Mouse (Mus musculus) limb, embryonic 12.5 days (tissue): ENCODE results near the gene Slc45a2. TPM values are rescaled to one million over a fixed set of nuclear protein-coding genes. Genes with fewer than 3 reads are reported as not detected.
A peak's percentile ranks its signal among the peaks of the same experiment; 100 is the strongest.

ENCODE experiments used
- ATAC-seq: fragments of 200-750 bp; cut with Nextera tagmentation; 2 replicates; pipeline ENCODE4 v1.8.0; 2017; ENCODE audit warnings: low read depth, moderate TSS enrichment; ENCODE audit not compliant: insufficient number of reproducible peaks, insufficient read depth, low FRiP score, low TSS enrichment
- H3K27ac ChIP-seq: fragments of 300-500 bp; sonication (generic); 2 replicates; pipeline ENCODE4 v1.5.1; 2016; ENCODE audit warnings: mild to moderate bottlenecking, moderate library complexity
- H3K27me3 ChIP-seq: fragments of 300-500 bp; sonication (generic); 2 replicates; pipeline ENCODE4 v1.6.1; 2016; ENCODE audit warnings: mild to moderate bottlenecking, moderate library complexity
- H3K36me3 ChIP-seq: fragments of 300-500 bp; sonication (generic); 2 replicates; pipeline ENCODE4 v1.6.1; 2016; ENCODE audit warnings: mild to moderate bottlenecking, moderate library complexity
- H3K4me1 ChIP-seq: fragments of 300-500 bp; sonication (generic); replicated peaks from 2 replicates; pipeline ENCODE4 v1.6.1; 2016
- H3K4me2 ChIP-seq: fragments of 300-500 bp; sonication (generic); 2 replicates; pipeline ENCODE4 v1.6.1; 2016; ENCODE audit warnings: mild to moderate bottlenecking, moderate library complexity
- H3K4me3 ChIP-seq: fragments of 300-500 bp; sonication (generic); replicated peaks from 2 replicates; pipeline ENCODE4 v1.5.1; 2016; ENCODE audit warnings: mild to moderate bottlenecking
- H3K9ac ChIP-seq: fragments of 300-500 bp; sonication (generic); replicated peaks from 2 replicates; pipeline ENCODE4 v1.6.1; 2016; ENCODE audit warnings: mild to moderate bottlenecking, moderate library complexity
- H3K9me3 ChIP-seq: fragments of 300-500 bp; sonication (generic); 2 replicates; pipeline ENCODE4 v1.6.1; 2016; ENCODE audit warnings: mild to moderate bottlenecking, moderate library complexity
- WGBS: fragments of 180-500 bp; shearing (Covaris S2); methylation state at CpG from one replicate; pipeline ENCODE4 v1.1.7; 2016; 5-methylcytosine and 5-hydroxymethylcytosine counted together
- polyA plus RNA-seq: library from polyadenylated mRNA; unstranded; fragments of >200 nt; fragmentation: Nextera tagmentation; extraction: Ambion mirVana; gene quantifications from 2 replicates; pipeline ENCODE4 v1.2.1, GENCODE M21; 2016

Gene Slc45a2
- polyA plus RNA-seq, result 0.09 and 0.15 TPM in 2 replicates

- Histone ChIP-seq H3K4me2 (no peak within 1 kb of the TSS), H3K27me3 (no peaks in the 10 kb centered on the region), H3K9me3 (no peaks in the 10 kb centered on the region), H3K27ac (no peak within 1 kb of the TSS), H3K36me3 (peaks cover 7% of the 10 kb centered on the region; the same call in 1 of the 2 replicates), H3K4me3 (no peak within 1 kb of the TSS), H3K4me1 (no peaks in the 10 kb centered on the region), H3K9ac (no peak within 1 kb of the TSS)
- 55% methylated on average over 7 of the region's 7 CpGs for WGBS
- no peak for ATAC-seq
These were observed at the start of gene Slc45a2 for GRCm38 (mm10) chr15:11000421-11000820. Gene Slc45a2, plus strand, starts transcription at chr15:11000721.

- H3K27ac ChIP-seq, result no peak within 1 kb of the TSS; the same call in 1 of the 2 replicates
- H3K4me3 ChIP-seq, result no peak within 1 kb of the TSS
- H3K4me1 ChIP-seq, result 0 out of 2 replicates have a peak, but pooled peaks cover 4% of the 10 kb centered on the region
- no peak within 1 kb of the TSS for H3K9ac ChIP-seq
- no peaks in the 10 kb centered on the region for H3K27me3 ChIP-seq
- ATAC-seq, result peak; percentile 56; the same call in 1 of the 2 replicates
- WGBS, result 61% methylated on average over 23 of the region's 23 CpGs
- H3K9me3 ChIP-seq, result no peaks in the 10 kb centered on the region
- H3K36me3 ChIP-seq, result no peaks in the 10 kb centered on the region
- H3K4me2 ChIP-seq, result peak within 1 kb of the TSS; percentile 11; the same call in 1 of the 2 replicates
These were observed 48.4 kb upstream of the Slc45a2 start, which contains the start of gene C1qtnf3 for GRCm38 (mm10) chr15:10951951-10952759. Gene C1qtnf3, plus strand, starts transcription at chr15:10952332.

GRCm38 (mm10) chr15:10952760-10953305 lies 47.7 kb upstream of the Slc45a2 start:
- Histone ChIP-seq H3K9me3 (no peaks in the 10 kb centered on the region), H3K4me3 (no peak overlapping the region), H3K4me2 (peak overlapping the region; percentile 11; the same call in 1 of the 2 replicates), H3K27ac (no peak overlapping the region), H3K36me3 (no peaks in the 10 kb centered on the region), H3K27me3 (no peaks in the 10 kb centered on the region), H3K9ac (no peak overlapping the region), H3K4me1 (0 out of 2 replicates have a peak, but pooled peaks cover 4% of the 10 kb centered on the region)
- WGBS, result 64% methylated on average over 4 of the region's 4 CpGs
- ATAC-seq, result no peak

- no peaks in the 10 kb centered on the region for H3K9me3 ChIP-seq
- H3K36me3 ChIP-seq, result no peaks in the 10 kb centered on the region
- 0 out of 2 replicates have a peak, but pooled peaks cover 4% of the 10 kb centered on the region for H3K4me1 ChIP-seq
- H3K4me3 ChIP-seq, result no peak overlapping the region
- ATAC-seq, result no peak
- H3K9ac ChIP-seq, result no peak overlapping the region
- no peaks in the 10 kb centered on the region for H3K27me3 ChIP-seq
- H3K27ac ChIP-seq, result no peak overlapping the region
- H3K4me2 ChIP-seq, result no peak overlapping the region
- WGBS, result 79% methylated on average over 1 of the region's 1 CpGs
These were observed 47.1 kb upstream of the Slc45a2 start for GRCm38 (mm10) chr15:10953465-10953864.

GRCm38 (mm10) chr15:10954381-10955016 lies 46.0 kb upstream of the Slc45a2 start:
- Histone ChIP-seq H3K9ac (no peak overlapping the region), H3K4me3 (no peak overlapping the region), H3K27me3 (no peaks in the 10 kb centered on the region), H3K36me3 (no peaks in the 10 kb centered on the region), H3K4me2 (no peak overlapping the region), H3K4me1 (0 out of 2 replicates have a peak, but pooled peaks cover 4% of the 10 kb centered on the region), H3K27ac (no peak overlapping the region), H3K9me3 (no peaks in the 10 kb centered on the region)
- ATAC-seq, result no peak
- WGBS, result 92% methylated on average over 6 of the region's 6 CpGs

- H3K4me2 ChIP-seq, result no peak overlapping the region
- H3K27me3 ChIP-seq, result no peaks in the 10 kb centered on the region
- H3K36me3 ChIP-seq, result no peaks in the 10 kb centered on the region
- WGBS, result 52% methylated on average over 5 of the region's 5 CpGs
- H3K4me1 ChIP-seq, result 0 out of 2 replicates have a peak, but pooled peaks cover 4% of the 10 kb centered on the region
- H3K9ac ChIP-seq, result no peak overlapping the region
- no peaks in the 10 kb centered on the region for H3K9me3 ChIP-seq
- no peak overlapping the region for H3K27ac ChIP-seq
- H3K4me3 ChIP-seq, result no peak overlapping the region
- no peak for ATAC-seq
These were observed 45.4 kb upstream of the Slc45a2 start for GRCm38 (mm10) chr15:10955156-10955555.

- Histone ChIP-seq H3K4me3 (no peak overlapping the region), H3K4me1 (0 out of 2 replicates have a peak, but pooled peaks cover 4% of the 10 kb centered on the region), H3K4me2 (no peak overlapping the region), H3K9me3 (no peaks in the 10 kb centered on the region), H3K9ac (no peak overlapping the region), H3K27me3 (no peaks in the 10 kb centered on the region), H3K36me3 (no peaks in the 10 kb centered on the region), H3K27ac (no peak overlapping the region)
- no peak for ATAC-seq
- WGBS, result 62% methylated on average over 3 of the region's 3 CpGs
These were observed 43.8 kb upstream of the Slc45a2 start for GRCm38 (mm10) chr15:10956706-10957105.

GRCm38 (mm10) chr15:10959277-10960026 lies 41.1 kb upstream of the Slc45a2 start:
- ATAC-seq, result no peak
- H3K9me3 ChIP-seq, result no peaks in the 10 kb centered on the region
- H3K4me3 ChIP-seq, result no peak overlapping the region
- H3K9ac ChIP-seq, result no peak overlapping the region
- H3K4me1 ChIP-seq, result no peaks in the 10 kb centered on the region
- no peak overlapping the region for H3K4me2 ChIP-seq
- H3K27me3 ChIP-seq, result no peaks in the 10 kb centered on the region
- WGBS, result 83% methylated on average over 15 of the region's 15 CpGs
- H3K36me3 ChIP-seq, result no peaks in the 10 kb centered on the region
- H3K27ac ChIP-seq, result no peak overlapping the region

GRCm38 (mm10) chr15:10960267-10960666 lies 40.3 kb upstream of the Slc45a2 start:
- no peaks in the 10 kb centered on the region for H3K9me3 ChIP-seq
- WGBS, result 88% methylated on average over 5 of the region's 5 CpGs
- no peak overlapping the region for H3K9ac ChIP-seq
- no peaks in the 10 kb centered on the region for H3K36me3 ChIP-seq
- H3K4me3 ChIP-seq, result no peak overlapping the region
- ATAC-seq, result no peak
- no peak overlapping the region for H3K27ac ChIP-seq
- H3K27me3 ChIP-seq, result no peaks in the 10 kb centered on the region
- H3K4me1 ChIP-seq, result no peaks in the 10 kb centered on the region
- no peak overlapping the region for H3K4me2 ChIP-seq

GRCm38 (mm10) chr15:10962601-10963000 lies 37.9 kb upstream of the Slc45a2 start:
- Histone ChIP-seq H3K4me2 (no peak overlapping the region), H3K9me3 (no peaks in the 10 kb centered on the region), H3K4me3 (no peak overlapping the region), H3K9ac (no peak overlapping the region), H3K27ac (no peak overlapping the region), H3K36me3 (no peaks in the 10 kb centered on the region), H3K27me3 (no peaks in the 10 kb centered on the region), H3K4me1 (no peaks in the 10 kb centered on the region)
- ATAC-seq, result no peak
- 83% methylated on average over 2 of the region's 2 CpGs for WGBS
